Mouse (Mus musculus): ENCODE results near the gene Tnk2.

Gene Tnk2

GRCm38 (mm10) chr16:32712202-32712601 lies 68.5 kb downstream of the Tnk2 start:
- DNase-seq (ENCODE audit: low spot score): no peak

GRCm38 (mm10) chr16:32713556-32713955 lies 69.9 kb downstream of the Tnk2 start:
- DNase-seq (ENCODE audit: low spot score): no peak

GRCm38 (mm10) chr16:32715364-32715763 lies 71.7 kb downstream of the Tnk2 start:
- no peak for DNase-seq (ENCODE audit: low spot score)

- no peak for DNase-seq (ENCODE audit: low spot score)
These were observed 79.5 kb downstream of the Tnk2 start for GRCm38 (mm10) chr16:32723163-32723562.

GRCm38 (mm10) chr16:32723767-32724166 lies 80.1 kb downstream of the Tnk2 start:
- no peak for DNase-seq (ENCODE audit: low spot score)

- DNase-seq (ENCODE audit: low spot score): no peak
These were observed 80.6 kb downstream of the Tnk2 start for GRCm38 (mm10) chr16:32724259-32724658.

- no peak for DNase-seq (ENCODE audit: low spot score)
These were observed 82.8 kb downstream of the Tnk2 start for GRCm38 (mm10) chr16:32726501-32726900.

GRCm38 (mm10) chr16:32728240-32728639 lies 84.6 kb downstream of the Tnk2 start:
- no peak for DNase-seq (ENCODE audit: low spot score)

- no peak for DNase-seq (ENCODE audit: low spot score)
These were observed 85.1 kb downstream of the Tnk2 start for GRCm38 (mm10) chr16:32728730-32729129.

All from layer of hippocampus, adult 9-10 months (tissue).